Mouse (Mus musculus) liver, embryonic 14.5 days (tissue): ENCODE measurements around the gene Lrp3. TPM values are rescaled to one million over a fixed set of nuclear protein-coding genes. Genes with fewer than 3 reads are reported as not detected.

Experiments used
- ATAC-seq: fragments of 200-750 bp; cut with Nextera tagmentation; 2 replicates; pipeline ENCODE4 v1.8.0; 2017; ENCODE audit warnings: moderate number of reproducible peaks, mild to moderate bottlenecking, moderate library complexity; ENCODE audit not compliant: insufficient read depth
- DNase-seq, 3 experiments: peaks; one replicate each; pipeline ENCODE4 v3.0.0-alpha.2; 2012 to 2013; ENCODE audit warnings: low read depth in 3 of 3, low spot score in 3 of 3
- H3K27ac ChIP-seq: fragments of 300-500 bp; sonication (generic); 2 replicates; pipeline ENCODE4 v1.5.1; 2014; ENCODE audit warnings: moderate library complexity, mild to moderate bottlenecking, control low read depth, inconsistent platforms
- H3K27me3 ChIP-seq: fragments of 300-500 bp; sonication (generic); 2 replicates; pipeline ENCODE4 v1.6.1; 2014; ENCODE audit warnings: mild to moderate bottlenecking, low read length, moderate library complexity; ENCODE audit not compliant: control insufficient read depth, insufficient read depth
- H3K36me3 ChIP-seq: fragments of 300-500 bp; sonication (generic); replicated peaks from 2 replicates; pipeline ENCODE4 v1.6.1; 2014; ENCODE audit warnings: low read depth; ENCODE audit not compliant: control insufficient read depth, insufficient read depth
- H3K4me1 ChIP-seq, 2 experiments: fragments of 200-500 bp in 1 of 2; fragments of 300-500 bp in 1 of 2; sonication (generic) in 1 of 2; replicated peaks; 2 replicates each; pipeline ENCODE4 v1.6.1; 2012 to 2014; ENCODE audit warnings: antibody characterized with exemption in 1 of 2, inconsistent platforms in 1 of 2, low read length in 1 of 2; ENCODE audit not compliant: control insufficient read depth in 2 of 2, insufficient read depth in 2 of 2
- H3K4me2 ChIP-seq: fragments of 300-500 bp; sonication (generic); 2 replicates; pipeline ENCODE4 v1.6.1; 2014; ENCODE audit warnings: low read depth, mild to moderate bottlenecking, control low read depth, moderate library complexity
- H3K4me3 ChIP-seq, 2 experiments: fragments of 200-500 bp in 1 of 2; fragments of 300-500 bp in 1 of 2; sonication (generic) in 1 of 2; 2 replicates each; pipeline ENCODE4 v1.5.1; 2012 to 2014; ENCODE audit warnings: low read depth in 2 of 2, low read length in 2 of 2, mild to moderate bottlenecking in 2 of 2, control low read depth in 1 of 2, inconsistent platforms in 1 of 2, moderate library complexity in 1 of 2; ENCODE audit not compliant: insufficient read depth in 1 of 2
- H3K9ac ChIP-seq: fragments of 300-500 bp; sonication (generic); replicated peaks from 2 replicates; pipeline ENCODE4 v1.6.1; 2014; ENCODE audit warnings: mild to moderate bottlenecking, control low read depth, moderate library complexity
- H3K9me3 ChIP-seq: fragments of 300-500 bp; sonication (generic); 2 replicates; pipeline ENCODE4 v1.6.1; 2016; ENCODE audit warnings: low read length, mixed read lengths; ENCODE audit not compliant: control insufficient read depth
- CTCF ChIP-seq: IDR thresholded peaks from 2 replicates; pipeline ENCODE4 v1.5.1; 2016; ENCODE audit warnings: antibody characterized with exemption, low read depth, control low read depth
- EP300 ChIP-seq: IDR thresholded peaks from 2 replicates; pipeline ENCODE4 v1.6.1; 2016; ENCODE audit warnings: antibody characterized with exemption, low read depth
- WGBS: fragments of 180-500 bp; shearing (Covaris S2); extraction: QIAGEN DNeasy Blood & Tissue Kit; methylation state at CpG from one replicate; pipeline ENCODE4 v1.1.7; 2014; ENCODE audit not compliant: insufficient replicate concordance; 5-methylcytosine and 5-hydroxymethylcytosine counted together
- polyA plus RNA-seq, 2 experiments: library from polyadenylated mRNA; depleted of rRNA in 1 of 2; stranded (reverse) in 1 of 2; unstranded in 1 of 2; fragments of >200 nt; fragmentation: Nextera tagmentation in 1 of 2; extraction: Ambion mirVana in 1 of 2; gene quantifications; 2 replicates each; pipeline versions ENCODE4 v1.2.1 to v1.2.3; 2012 to 2014

Gene Lrp3
- polyA plus RNA-seq, 2 experiments = 0.37 to 0.66 TPM

DNA sequence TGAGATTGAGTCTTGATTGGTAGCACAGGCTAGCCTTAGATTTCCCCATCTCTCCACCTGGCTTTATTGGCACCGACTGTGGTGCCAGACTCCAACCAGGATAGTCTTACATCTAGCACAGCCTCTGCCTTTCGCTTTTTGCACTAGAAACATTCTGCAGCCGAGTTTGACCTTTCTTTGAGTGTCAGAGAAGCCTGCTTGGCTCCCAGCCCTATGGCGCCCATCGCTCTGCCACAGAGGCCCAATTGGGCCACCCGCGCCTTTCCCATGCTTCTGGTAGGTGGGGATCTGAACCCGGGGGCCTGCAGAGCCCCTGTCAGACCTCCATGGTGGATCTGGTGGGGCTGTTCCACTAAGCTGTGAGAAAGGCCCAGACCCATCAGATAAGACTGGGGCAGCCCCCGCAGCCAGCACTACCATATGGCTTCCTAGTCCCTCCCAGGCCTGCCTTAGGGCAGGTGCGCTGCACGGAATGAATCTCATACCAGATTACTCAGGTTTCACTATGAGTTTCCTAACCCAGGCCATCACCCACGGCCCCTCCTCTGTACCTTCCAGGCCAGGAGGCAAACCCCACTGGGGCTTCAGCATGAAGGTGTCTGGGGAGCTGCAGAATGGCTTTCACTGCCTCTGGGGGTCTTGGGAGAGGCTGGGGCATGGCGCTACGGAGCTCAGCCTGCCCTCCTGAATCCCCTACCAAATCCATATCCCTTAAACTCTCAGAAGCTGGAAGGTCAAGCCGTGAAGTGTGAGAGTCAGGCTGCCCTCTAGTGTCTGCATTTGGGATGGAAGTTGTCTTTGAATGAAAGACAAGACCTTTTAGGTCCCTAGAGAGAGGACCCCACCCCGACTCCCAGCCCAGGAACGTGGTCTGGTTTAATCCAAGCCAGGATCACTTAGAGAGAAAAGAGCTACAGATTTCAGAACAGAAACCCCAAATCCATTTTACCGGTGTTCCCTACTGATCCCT is 38.6 kb downstream of the Lrp3 start:
- 37% methylated on average over 18 of the region's 18 CpGs for WGBS
- Histone ChIP-seq H3K27me3 (no peaks in the 10 kb centered on the region), H3K4me2 (no peak overlapping the region), H3K4me3 (no peak overlapping the region), H3K4me1 (no peaks in the 10 kb centered on the region), H3K27ac (no peak overlapping the region), H3K9me3 (no peaks in the 10 kb centered on the region), H3K9ac (no peak overlapping the region), H3K36me3 (no peaks in the 10 kb centered on the region)
- DNase-seq (no peak), ATAC-seq (no peak)
- TF ChIP-seq EP300 (no peak), CTCF (peak; percentile 52)

DNA sequence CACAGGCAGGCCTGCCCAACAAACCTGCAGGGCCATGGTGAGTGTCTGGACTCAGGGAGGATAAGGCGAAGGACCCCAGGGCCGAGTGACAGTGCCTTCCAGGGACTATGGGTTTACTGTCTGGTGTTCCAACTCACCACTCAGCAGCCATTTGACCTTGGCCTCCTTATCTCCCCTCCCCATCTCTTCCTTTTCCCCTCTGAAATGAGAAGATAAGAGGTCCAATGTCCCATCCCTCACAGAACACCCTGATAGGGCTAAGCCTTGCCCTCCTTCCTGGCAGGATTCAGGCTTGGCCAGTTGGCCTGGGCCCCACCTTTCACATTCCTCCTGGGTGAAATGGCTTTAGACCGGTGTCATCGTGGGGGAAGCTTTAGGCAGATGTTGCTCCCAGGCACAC is 39.8 kb downstream of the Lrp3 start:
- TF ChIP-seq EP300 (no peak), CTCF (no peak)
- WGBS = 23% methylated on average over 4 of the region's 4 CpGs
- Histone ChIP-seq H3K27ac (no peak overlapping the region), H3K36me3 (no peaks in the 10 kb centered on the region), H3K4me2 (no peak overlapping the region), H3K4me3 (no peak overlapping the region), H3K4me1 (no peaks in the 10 kb centered on the region), H3K27me3 (no peaks in the 10 kb centered on the region), H3K9me3 (no peaks in the 10 kb centered on the region), H3K9ac (no peak overlapping the region)
- no peak for DNase-seq
- ATAC-seq = no peak

DNA sequence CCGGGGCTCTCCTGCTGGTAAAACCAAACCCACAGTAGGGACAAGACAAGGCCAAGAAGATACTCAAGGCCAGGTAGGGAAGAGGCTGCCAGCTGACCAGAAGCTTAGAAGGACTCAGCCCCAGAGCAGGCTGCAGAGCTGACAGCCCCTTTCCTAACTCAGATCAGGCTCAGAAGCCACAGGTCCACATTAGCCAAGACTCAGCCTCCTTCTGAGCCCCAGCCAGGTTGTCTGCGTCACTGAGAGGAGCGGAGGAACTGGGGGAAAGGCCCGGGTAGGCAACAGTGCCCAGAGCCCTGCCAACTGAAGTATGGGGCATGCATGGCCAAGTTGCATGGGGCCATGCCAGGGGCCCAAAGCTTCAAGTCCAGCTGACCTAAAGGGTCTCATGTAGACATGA is 42.8 kb downstream of the Lrp3 start:
- Histone ChIP-seq H3K4me2 (no peak overlapping the region), H3K4me1 (peaks cover 0 to 3% of the 10 kb centered on the region in 2 experiments; a peak in 1 of 4 replicates), H3K4me3 (no peak overlapping the region), H3K36me3 (no peaks in the 10 kb centered on the region), H3K9ac (no peak overlapping the region), H3K27me3 (no peaks in the 10 kb centered on the region), H3K27ac (no peak overlapping the region), H3K9me3 (no peaks in the 10 kb centered on the region)
- TF ChIP-seq CTCF (no peak), EP300 (no peak)
- DNase-seq (no peak), ATAC-seq (no peak)
- 60% methylated on average over 4 of the region's 4 CpGs for WGBS

DNA sequence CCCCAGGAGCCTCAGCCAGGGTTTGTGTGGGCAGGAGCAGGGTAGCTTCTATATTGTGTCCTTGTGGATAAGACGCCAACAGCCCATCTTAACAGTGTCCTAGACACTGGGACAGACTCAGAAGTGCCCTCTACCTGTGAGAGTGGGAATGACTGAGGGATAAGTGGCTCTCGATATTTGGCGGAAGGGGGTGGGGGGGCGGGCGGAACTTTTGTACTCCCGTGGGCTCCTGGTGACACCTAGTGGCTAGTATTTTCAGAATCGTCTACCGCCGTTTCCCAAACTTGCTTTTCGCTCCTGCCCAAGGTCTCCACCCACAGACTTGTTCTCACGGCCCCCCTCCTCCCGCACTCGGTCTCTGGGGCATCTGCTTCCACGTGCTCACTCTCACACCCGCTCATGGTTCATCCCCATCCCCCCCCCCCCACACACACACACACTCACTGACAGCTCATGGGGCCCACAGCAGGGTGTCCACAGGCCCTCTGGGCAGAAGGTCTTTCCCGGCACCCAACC is 43.4 kb downstream of the Lrp3 start:
- Histone ChIP-seq H3K4me3 (no peak overlapping the region), H3K4me2 (no peak overlapping the region), H3K4me1 (peaks cover 0 to 3% of the 10 kb centered on the region in 2 experiments; a peak in 2 of 4 replicates), H3K9me3 (no peaks in the 10 kb centered on the region), H3K9ac (no peak overlapping the region), H3K36me3 (no peaks in the 10 kb centered on the region), H3K27me3 (no peaks in the 10 kb centered on the region), H3K27ac (no peak overlapping the region)
- ATAC-seq = peak; percentile 2; the same call in 1 of the 2 replicates
- TF ChIP-seq EP300 (no peak), CTCF (peak; percentile 69)
- DNase-seq = peak; percentile 42 to 54 (median 45)
- 3% methylated on average over 16 of the region's 16 CpGs for WGBS

DNA sequence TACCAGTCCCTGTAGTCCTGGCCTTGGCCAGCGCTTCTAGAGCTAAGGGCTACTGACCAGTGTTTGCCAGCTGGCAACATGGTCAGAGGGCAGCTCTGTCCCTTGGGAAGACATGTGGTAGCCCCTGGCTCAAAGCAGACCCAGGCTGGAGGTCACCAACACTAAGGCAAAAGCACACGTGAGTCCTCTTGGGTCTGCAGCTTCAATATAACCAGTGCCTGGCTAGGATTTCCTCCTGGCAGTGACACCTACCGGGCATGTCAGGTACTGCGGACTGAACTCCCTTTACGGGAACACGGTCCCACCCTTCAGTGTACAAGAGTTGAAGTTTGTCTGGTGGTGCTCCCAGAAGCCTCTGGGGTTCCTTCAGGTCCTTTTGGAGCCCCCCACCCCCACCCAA is 46.0 kb downstream of the Lrp3 start:
- WGBS = 12% methylated on average over 6 of the region's 6 CpGs
- ATAC-seq = no peak
- peak; percentile 33 to 45 (median 37) for DNase-seq
- no peak overlapping the region for H3K9ac ChIP-seq
- H3K4me1 ChIP-seq = peaks cover 0 to 6% of the 10 kb centered on the region in 2 experiments; a peak in 2 of 4 replicates
- no peaks in the 10 kb centered on the region for H3K9me3 ChIP-seq
- no peak for TF ChIP-seq EP300
- TF ChIP-seq CTCF = peak; percentile 93
- no peaks in the 10 kb centered on the region for H3K36me3 ChIP-seq
- no peaks in the 10 kb centered on the region for H3K27me3 ChIP-seq
- no peak overlapping the region for H3K27ac ChIP-seq
- H3K4me2 ChIP-seq = no peak overlapping the region
- H3K4me3 ChIP-seq = no peak overlapping the region
